Mouse (Mus musculus): ENCODE measurements at regions not wholly inside any gene's neighbourhood (a gene's known extent, or its start where the extent isn't known, plus 50 kb on each side); places are given as distances from the start of the nearest gene placed in this dataset.

DNA sequence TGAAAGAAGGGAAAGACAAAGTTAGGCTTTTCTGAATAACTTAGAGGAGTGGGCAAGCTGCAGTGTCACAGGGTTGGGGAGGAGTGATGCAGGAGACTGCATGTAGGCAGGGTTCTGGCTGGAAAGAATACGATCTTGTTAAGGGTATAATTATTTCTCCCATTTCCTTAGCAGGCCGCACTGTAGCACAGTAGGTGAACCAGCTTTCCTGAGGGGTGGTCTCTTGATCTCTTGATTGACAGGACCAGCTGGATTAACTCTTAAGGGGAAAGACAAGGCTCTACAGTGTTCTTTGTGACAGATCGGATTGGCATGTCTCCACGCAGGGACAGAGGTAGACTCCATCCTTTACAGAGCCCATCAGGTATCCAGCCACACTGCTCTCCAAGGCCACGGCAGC is 54.5 kb upstream of the Meis1 start:
- no peak for DNase-seq (ENCODE audit: low spot score in 2 of 2)

DNA sequence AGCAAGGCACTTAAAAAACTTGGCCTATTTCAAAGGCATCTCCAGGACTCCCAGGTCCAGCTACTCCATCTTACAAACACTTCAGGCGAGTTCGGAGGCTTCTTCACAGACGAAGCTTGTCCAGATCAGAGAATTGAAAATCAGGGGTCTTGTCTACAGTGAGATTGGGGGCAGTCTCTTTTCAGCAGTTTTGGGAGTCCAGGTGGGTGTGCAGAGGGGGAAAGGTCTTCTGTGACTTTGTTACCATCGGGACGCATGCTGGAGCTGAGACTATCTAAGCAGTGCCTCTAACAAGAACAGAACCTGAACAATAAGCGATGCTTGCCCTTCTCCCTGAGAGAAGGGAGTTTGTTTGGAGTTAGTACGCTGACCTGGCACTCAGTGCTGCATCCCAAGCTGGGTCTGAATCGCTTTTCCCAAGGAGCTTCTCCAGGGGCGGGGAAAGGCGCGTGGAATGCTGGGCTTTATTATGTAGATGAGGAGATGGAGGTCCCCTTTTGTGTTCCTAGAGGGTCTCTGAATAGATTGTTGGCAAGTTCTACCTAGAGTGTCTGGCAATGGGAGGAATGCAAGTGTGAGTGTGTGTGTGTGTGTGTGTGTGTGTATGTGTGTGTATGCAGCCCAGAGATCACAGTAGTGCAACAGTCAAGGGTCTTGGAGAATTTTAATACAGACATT is 55.2 kb upstream of the Meis1 start:
- DNase-seq (ENCODE audit: low spot score in 2 of 2): no peak

DNA sequence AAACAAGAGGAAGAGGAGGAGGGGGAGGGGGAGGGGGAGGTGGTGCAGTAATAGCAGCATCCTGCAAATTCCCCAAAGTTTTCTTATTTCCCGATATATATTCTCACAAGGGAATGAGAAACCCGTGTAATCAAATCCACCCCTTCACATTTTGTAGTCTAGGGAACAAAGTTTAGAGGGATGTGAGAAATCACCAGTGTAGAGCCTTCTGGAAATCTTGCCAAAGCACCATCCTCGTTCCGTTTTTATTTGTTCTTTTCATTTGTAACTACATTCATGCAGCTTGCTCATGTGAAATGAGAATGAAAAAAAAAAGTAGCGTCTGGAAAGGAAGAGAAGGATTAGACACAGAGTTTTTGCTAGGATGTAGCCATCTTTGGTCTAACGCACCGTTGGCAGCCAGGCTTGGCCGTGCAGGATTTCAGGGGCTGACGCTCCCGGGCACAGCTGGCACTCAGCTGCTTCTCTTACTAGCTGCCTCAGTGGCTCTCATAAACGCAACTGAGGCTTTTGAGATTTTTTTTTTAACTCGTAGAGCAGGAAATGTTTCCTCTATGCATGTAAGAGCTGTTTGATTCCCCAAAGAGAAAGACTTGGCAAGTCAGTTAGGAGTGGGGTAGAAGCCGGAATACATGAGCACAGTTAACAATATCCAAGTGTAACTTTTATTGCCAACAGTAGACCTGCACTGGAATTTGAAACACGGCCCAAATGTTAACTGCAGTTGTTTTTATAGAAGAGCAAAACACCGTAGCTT is 72.5 kb upstream of the Meis1 start:
- DNase-seq (ENCODE audit: low spot score in 2 of 2): no peak

DNA sequence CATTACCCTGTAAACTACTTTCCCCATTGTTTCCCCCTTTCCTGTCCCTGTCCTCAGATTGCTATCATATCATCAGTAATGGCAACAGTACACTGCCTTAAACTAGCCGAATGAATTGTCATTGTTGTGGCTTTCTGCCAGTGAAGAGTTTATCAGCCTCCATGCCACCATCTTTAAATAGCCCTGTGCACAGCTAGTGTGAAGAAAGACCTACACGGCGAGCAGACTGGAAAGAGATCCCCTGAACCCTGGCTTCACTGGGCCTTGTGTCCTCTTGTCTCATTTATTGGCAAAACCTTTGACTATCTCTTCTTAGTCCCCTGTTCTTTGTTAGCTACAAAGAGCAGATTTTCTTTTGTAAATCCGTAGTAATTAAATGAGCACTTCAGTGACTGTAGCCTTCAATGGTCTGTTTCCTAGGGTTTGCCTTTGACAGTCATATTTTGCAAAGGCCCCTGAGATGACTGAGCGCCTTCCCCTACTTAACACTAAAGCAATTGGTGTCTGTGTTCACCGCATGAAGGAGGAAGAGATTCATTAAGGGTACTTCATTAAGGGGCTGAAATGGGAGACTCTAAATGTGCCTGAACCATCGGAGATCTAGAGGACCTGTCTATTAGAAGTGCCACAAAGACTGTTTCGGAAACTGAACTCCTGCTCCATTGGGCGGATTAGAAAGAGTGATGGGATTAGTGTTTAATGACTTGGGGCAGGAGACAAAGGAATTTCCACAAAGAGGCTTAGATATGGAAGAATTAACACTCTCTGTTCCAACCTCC is 74.4 kb upstream of the Meis1 start:
- no peak for DNase-seq (ENCODE audit: low spot score in 2 of 2)

DNA sequence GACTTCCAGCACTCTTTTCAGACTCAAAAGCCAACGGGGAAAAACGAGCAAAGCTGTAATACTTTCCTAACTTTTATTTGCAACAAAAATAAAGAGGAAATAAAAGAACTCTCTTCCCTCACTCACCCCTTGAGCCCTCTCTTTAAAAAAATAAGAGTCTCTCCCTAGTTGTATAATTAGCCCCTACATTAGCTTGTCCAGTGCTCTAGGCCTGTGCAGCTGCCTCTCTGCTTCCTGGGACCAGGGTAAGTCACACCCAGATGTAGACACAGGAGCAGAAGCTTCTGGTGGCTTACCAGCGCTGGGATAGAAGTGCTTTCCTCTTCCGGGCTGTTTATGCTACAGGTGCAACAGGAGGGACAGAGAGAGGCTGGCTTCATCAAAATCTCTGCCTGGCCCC is 75.0 kb upstream of the Meis1 start:
- DNase-seq (ENCODE audit: low spot score in 2 of 2): no peak

DNA sequence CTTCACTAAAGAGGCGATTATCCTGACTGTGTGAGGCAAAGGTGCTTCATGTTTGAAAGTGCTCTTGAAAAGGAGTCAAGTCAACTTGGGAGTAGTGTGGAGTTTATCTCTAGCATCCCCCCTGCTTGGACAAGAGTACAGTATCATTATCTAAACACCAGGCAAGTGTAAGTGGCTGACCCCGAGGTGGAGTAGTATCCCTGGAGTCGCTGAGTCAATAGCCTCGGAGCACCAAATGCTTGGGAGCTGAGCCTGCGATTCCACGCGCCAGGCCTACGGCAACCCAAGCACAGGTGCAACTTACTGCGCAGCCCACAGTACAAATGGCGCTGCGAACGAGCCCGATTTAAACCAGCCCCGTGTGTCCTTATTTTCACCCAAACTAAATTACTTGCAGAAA is 75.4 kb upstream of the Meis1 start:
- DNase-seq (ENCODE audit: low spot score in 2 of 2): no peak

DNA sequence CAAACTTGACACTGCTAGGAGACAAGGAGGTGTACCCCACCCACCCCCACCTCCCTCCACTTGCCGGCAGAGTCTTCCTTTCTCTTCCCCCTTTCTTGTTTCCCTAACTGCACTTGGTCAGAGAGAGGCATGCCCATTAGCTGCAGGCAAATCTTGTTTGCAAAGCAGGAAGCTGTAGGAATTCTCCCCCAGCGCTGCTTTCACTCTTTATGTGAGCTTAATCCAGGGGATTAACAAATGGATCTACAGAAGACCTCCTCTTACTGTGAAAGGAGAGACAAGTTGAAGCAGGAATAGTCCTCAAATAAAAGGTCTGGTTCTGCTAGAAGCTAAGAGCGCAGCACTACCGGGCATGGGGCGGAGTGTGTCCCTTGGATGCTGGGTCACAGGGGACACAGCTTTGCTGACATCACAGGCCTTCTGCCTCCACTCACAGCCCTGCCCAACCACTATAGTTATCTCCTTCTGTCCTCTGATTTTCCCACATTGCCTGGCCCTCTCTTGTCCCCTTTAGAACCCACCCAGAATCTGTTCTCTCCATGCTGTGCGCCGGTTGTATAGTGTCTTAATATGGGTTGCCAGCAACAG is 84.3 kb upstream of the Meis1 start:
- DNase-seq (ENCODE audit: low spot score in 2 of 2): no peak

DNA sequence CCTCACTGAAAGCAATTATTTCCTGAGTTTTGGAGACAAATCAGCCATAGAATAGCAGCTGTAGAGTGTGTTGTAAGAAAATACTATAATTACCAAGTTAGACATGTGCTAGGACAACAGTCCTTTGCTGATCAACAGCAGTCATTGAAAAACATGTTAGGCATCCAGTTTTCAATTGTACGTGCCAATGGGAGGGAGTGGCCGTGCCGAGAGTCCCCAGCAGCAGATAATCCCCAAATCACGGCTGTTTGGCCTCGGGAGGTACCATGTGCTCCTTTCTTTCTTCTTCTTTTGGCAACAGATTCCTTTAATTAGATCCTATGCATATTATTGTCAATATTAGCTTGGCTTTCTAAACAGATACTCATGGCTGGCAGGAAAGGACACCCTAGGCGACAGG is 88.4 kb upstream of the Meis1 start:
- no peak for DNase-seq (ENCODE audit: low spot score in 2 of 2)

DNA sequence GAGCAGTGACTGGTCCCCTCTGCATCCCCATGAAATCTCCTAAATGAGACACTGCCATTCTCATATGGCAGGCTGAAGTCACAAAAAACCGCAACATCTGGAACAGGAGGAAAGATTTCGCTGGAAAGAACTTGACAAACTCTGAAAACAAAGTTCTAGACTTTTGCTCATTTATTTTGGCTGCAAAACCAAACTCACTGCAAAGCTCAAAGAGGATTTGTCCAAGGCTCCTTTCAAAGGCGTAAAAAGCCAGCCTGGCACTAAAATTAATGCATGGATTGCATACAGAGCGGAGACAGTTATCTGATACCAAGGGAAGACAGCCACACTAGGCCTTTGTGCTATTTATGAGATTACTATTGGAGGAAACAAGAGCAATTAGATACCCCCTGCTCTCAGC is 90.3 kb upstream of the Meis1 start:
- DNase-seq (ENCODE audit: low spot score in 2 of 2): no peak

DNA sequence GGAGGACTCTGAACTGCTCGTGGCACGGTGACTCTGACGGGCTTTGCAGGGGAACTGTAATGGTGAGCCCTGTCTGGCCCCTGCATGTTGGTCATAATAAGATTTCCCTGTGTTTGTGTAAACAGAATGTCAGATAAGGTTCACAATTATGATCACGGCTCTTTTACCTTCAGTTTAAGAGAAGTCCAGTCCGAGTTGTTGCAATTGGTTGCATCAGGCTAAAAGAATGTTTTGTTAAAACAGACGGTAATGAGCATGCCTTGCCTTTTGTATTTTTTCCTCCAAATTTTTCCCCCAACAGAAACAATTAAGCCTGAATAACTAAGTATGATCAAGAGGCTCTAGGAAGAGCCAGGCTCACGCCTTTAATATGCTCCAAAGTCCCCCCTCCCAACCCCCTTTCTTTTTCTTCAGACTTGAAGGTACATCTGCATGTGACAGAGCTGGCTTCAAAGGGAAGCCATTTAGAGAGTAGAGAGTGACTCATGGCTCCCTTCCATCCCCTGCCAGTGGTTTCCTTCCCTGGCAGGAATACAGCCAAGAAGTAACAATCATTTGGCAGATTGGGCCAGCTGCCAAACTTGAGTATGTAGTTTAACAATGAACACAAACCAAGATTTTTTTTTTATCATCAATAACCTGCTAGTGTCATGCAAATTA is 93.3 kb upstream of the Meis1 start:
- no peak for DNase-seq (ENCODE audit: low spot score in 2 of 2)

DNA sequence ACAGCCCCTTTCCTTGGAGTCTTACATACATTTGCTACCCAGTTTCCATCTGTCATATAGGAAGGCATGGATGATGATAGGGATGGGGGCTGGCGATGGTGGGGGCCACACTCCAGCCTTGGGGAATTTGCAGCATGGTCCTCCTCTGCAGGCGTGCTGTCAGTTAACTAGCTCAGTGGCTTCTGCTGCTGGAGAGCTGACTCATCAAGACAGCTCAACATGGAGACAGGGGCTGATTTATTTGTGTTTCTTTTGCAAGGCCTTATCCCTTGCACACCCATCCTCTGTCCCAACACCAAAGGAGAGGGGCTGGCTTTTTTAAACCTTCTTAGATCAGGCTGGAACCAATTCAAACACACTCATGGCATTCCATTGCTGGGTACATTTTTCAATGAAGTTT is 98.3 kb upstream of the Meis1 start:
- no peak for DNase-seq (ENCODE audit: low spot score in 2 of 2)

DNA sequence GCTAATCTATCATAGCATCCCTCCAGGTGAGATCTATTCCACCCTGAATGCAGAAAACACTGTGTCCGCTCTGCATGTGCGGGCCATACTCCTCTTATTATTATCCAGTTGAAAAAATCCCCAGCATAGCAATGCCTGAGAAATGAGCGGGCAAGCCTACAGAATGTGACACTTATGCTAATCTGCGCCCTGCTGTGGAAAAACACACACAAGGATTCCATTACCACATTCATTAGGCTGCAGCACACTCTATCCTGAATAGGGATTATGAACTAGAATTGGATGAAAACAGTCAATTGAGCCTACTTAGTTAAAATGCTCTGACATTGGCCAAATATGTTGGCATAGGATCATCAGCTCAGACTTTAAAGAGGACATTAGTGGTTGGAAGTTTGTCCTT is 99.5 kb upstream of the Meis1 start:
- DNase-seq (ENCODE audit: low spot score in 2 of 2): no peak

DNA sequence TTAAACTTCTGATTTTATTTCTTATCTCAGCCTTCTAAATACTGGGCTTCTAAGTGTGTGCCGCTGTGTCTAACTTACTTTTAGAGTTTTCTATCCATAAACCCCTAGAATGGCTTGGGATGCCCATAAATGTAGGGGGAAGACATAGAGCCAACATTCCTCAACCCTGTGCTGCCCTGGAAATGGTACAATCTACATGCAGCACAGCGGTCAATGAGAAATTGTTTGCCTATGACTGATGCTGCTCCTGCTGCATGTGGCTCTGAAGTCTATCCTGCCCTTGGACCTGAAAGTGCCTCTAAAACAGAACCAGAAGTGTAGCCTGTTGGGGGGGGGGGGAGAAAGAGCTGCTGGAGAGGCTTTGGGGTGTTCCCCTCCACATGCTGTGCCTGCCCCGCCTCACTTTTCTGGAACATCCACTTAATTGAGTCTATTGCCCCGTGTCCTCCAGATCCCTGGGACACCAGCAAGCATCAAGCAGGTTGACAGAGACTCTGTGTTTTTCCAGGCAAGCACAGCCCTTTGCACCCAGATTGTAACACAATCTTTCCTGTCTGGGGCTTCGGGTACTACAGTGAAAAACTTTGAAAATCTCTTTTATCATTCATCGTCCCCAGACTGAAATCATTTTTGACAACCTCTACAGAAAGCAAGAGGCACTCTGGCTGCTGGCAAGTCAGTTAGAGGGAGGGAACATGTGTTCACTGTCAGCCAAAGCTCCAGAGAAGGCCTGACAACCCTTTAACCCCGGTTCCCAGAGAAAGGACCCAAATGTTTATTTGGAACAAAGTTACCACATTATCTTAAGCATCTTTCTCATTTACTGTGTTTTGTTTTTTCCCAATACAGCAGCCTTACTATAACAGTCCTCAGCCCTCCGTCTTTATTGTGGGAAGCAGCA is 101.4 kb upstream of the Meis1 start:
- DNase-seq (ENCODE audit: low spot score in 2 of 2): no peak

DNA sequence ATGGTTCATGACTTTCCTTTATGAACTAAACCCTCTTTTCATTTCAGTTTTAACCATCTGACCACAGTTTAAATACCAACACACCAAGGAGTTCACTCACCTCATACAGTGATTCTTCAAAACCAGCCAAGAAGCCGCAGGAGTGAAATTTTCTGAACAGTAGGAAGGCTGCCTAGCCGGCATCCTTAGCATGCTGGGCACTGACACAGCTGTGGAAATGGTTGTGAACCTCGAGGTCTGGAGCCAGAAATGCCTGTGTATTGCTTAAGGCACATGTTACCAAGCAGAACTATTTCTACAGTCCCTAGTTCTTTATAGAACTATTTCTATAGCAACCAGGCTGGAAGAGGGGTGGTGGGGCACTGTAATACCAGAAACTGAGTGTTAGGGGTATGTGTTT is 102.1 kb upstream of the Meis1 start:
- no peak for DNase-seq (ENCODE audit: low spot score in 2 of 2)

DNA sequence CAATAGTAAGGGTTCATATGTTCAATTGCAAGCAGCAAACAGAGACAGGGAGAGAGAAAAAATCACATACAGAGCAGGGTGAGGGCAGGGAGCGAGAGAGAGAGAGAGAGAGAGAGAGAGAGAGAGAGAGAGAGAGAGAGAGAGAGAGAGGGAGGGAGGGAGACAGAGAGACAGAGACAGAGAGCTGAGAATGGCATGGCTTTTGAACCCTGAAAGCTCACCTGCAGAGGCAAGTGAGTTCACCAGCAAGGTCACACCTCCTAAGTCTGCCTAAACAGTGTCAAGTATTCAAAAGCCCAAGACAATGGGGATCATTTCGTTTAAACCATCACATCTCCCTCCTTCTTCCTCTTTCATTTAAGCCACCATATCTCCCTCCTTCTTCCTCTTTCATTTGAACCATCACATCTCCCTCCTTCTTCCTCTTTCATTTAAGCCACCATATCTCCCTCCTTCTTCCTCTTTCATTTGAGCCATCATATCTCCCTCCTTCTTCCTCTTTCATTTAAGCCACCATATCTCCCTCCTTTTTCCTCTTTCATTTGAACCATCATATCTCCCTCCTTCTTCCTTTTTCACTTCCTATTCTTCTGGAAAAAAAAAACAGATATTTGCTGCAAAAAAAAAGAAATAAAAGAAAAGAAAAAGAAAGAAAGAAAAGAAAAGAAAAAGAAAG is 116.7 kb upstream of the Meis1 start:
- DNase-seq (ENCODE audit: low spot score in 2 of 2): no peak

DNA sequence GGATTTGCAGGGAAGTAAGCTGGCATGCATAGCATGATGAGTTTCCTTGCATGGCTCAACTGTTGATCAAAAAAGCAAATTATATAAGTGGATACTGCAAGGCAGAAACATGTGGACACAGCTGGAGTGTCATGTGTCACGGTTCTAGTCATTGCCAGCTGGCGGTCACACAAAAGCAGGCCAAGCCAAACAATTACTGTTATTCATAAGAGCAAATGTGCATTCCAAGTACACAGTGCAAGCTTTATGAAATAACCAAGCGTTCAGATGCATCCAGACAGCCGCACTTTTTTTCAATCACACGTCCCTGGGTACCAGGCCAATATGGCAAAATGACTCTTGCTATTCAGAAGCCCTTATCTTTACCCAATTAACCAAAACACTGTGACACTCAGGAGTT is 119.6 kb upstream of the Meis1 start:
- DNase-seq (ENCODE audit: low spot score in 2 of 2): no peak

DNA sequence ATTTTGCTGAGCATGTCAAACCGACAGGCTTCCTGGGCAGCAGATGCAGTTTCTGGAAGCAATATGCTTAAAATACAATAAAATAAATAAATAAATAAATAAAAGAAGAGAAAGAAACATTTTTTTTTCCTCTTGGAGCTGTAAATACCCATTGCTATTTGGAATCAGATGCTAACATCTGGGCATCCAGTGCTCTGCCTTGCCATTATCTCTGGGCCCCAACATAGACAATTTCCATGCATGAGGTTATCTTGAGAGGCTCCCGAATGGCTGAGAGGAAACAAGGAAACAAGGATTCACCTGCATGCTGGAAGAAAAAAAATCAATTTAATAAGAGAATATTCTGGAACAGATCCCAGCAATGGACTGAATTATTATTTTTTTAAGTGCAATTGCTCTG is 120.0 kb upstream of the Meis1 start:
- DNase-seq (ENCODE audit: low spot score in 2 of 2): no peak

DNA sequence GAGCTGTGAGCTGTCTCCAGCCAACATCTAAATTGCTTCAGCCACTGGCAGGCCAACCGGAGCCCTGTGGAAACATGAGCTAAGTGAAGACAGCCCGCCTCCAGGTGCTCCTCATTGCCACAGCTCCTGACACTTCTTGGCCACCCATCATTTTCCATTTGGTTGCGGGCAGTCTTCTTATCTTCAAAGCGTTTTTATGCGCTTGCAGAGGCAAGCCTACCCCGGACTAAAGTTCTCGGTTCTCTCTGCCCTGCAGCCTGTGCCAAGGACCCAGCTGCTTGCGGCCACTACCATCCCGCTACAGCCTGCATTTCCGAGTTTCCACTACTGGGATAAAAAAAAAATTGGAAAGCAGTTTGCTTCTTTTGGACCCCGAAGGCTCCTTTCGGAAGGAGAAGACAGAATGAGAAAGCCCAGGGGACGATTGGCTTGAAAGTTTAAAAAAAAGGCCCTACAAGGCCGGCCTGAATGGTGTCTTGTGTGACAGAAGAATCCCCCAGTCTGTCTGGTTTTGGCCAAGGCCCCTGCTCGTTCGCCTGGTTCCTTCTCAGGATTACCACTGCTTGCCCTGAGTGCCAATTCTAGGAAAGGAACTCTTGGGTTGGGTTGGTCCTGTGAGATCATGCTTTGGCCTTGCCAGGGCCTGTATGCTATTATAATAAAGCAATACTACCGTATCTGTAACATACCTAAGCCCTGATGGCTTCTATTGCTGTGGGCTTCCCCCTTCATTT is 124.6 kb upstream of the Meis1 start:
- DNase-seq (ENCODE audit: low spot score in 2 of 2): no peak

DNA sequence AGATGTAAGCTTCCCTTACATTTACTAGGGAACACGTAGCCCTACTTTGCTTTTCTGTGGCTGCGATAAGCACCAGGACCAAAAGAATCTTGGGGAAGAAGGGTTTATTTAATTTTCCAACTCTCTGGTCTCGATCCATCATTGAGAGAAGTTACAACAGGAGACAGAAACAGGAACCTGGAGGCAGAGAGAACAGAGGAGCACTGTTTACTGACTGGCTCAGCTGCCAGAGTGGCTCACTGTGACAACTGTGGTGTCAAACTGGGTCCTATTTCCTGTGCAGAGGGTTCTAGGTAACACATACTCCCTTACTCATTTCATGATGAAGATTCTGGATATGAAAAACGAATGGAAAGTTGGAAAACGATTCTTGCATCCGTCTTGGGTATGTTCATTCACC is 125.7 kb upstream of the Meis1 start:
- DNase-seq (ENCODE audit: low spot score in 2 of 2): no peak

DNA sequence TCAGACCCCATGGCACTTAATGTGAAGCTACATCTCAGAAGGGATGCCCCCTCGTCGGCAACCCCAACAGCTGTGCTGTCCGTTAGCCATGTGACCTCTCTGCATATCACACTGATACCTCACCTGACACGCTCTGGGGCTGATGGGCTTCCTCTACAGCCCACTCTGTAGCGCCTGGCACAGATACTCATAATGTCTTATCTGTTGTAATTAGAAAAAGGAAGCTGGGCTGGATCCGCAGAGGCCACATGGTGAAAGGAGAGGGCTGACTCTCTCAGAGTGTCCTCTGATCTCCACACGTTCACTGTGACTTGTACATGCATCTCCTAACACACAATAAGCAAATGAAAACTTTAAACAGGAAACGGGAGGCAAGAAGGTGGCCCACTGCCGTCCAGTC is 126.5 kb upstream of the Meis1 start:
- DNase-seq (ENCODE audit: low spot score in 2 of 2): no peak
